In genomic region chr2:156777326-156778004, GRCm38 (mm10) we compare ENCODE assay signal across 9 mouse cellular contexts. TPM values are rescaled to one million over a fixed set of nuclear protein-coding genes. Genes with fewer than 3 reads are reported as not detected.
DNase-seq lines count a peak whose midpoint lies in the region; ATAC-seq and TF ChIP-seq lines count a peak whose summit lies in the region.
"Had no signal": no experiment of that assay in that cellular context is flagged by ENCODE, and none has a peak within 500 bp of the region (broad histone marks: within the 10 kb centered on the region; RNA-seq: fewer than 3 reads in every experiment).

No protein-coding gene starts in this region.

- 0 out of 2 replicates have a peak, but pooled peaks have one; percentile 12 for TF ChIP-seq CTCF in lung, embryonic 14.5 days (IDR thresholded peaks at IDR 0.05; ENCODE audit: low read depth)

- H3K4me1 ChIP-seq in lung, embryonic 14.5 days (ENCODE audit: insufficient read depth) = peaks cover 23% of the 10 kb centered on the region
- peaks cover 23% of the 10 kb centered on the region for H3K4me1 ChIP-seq in embryonic facial prominence, embryonic 14.5 days (ENCODE audit: control insufficient read depth, insufficient read depth, low read length)
- peaks cover 35% of the 10 kb centered on the region for H3K4me1 ChIP-seq in hindbrain, embryonic 13.5 days (replicated peaks)

- no peaks in the 10 kb centered on the region for H3K27me3 ChIP-seq in lung, embryonic 14.5 days (ENCODE audit: insufficient read depth, low read length)
- H3K27me3 ChIP-seq in embryonic facial prominence, embryonic 14.5 days (replicated peaks; ENCODE audit: control insufficient read depth, insufficient read depth, low read length) = no peaks in the 10 kb centered on the region
- H3K27me3 ChIP-seq in hindbrain, embryonic 13.5 days = peaks cover 17% of the 10 kb centered on the region

- DNase-seq in lung, embryonic 14.5 days = peak; percentile 31
- DNase-seq in lung, adult 18-20 months = no peak
- DNase-seq in embryonic facial prominence, embryonic 14.5 days (ENCODE audit: low spot score) = no peak
- peak; percentile 41 for DNase-seq in kidney, adult 18-20 months
- DNase-seq in left cerebral cortex, adult 9 months (ENCODE audit: low spot score in 2 of 2) = no peak
- no peak for DNase-seq in cerebellum, postnatal 14 days

- peak overlapping the region; percentile 30 for H3K4me3 ChIP-seq in lung, embryonic 14.5 days (ENCODE audit: low read depth, low read length)
- H3K4me3 ChIP-seq in embryonic facial prominence, embryonic 14.5 days (ENCODE audit: low read depth, low read length) = no peak overlapping the region
- no peak overlapping the region for H3K4me3 ChIP-seq in hindbrain, embryonic 13.5 days
- H3K4me3 ChIP-seq: limb, embryonic 12.5 days had no signal

- H3K9ac ChIP-seq in lung, embryonic 14.5 days = peak overlapping the region; percentile 48
- no peak overlapping the region for H3K9ac ChIP-seq in embryonic facial prominence, embryonic 14.5 days (ENCODE audit: low read depth, low read length)
- H3K9ac ChIP-seq in hindbrain, embryonic 13.5 days = no peak overlapping the region
- H3K9ac ChIP-seq: limb, embryonic 12.5 days had no signal

- H3K36me3 ChIP-seq in lung, embryonic 14.5 days (ENCODE audit: insufficient read depth) = peaks cover 8% of the 10 kb centered on the region; the same call in 1 of the 2 replicates
- H3K36me3 ChIP-seq in embryonic facial prominence, embryonic 14.5 days (ENCODE audit: control insufficient read depth, insufficient read depth, low read length) = 0 out of 2 replicates have a peak, but pooled peaks cover 2% of the 10 kb centered on the region
- H3K36me3 ChIP-seq in hindbrain, embryonic 13.5 days = no peaks in the 10 kb centered on the region
- H3K36me3 ChIP-seq: limb, embryonic 12.5 days had no signal

- 29% methylated on average over 7 of the region's 7 CpGs for WGBS in lung, embryonic 14.5 days
- 40% methylated on average over 7 of the region's 7 CpGs for WGBS in embryonic facial prominence, embryonic 14.5 days
- WGBS in hindbrain, embryonic 13.5 days = 59% methylated on average over 7 of the region's 7 CpGs

- peak overlapping the region; percentile 42; the same call in 1 of the 2 replicates for H3K27ac ChIP-seq in lung, embryonic 14.5 days (ENCODE audit: low read depth)
- no peak overlapping the region for H3K27ac ChIP-seq in embryonic facial prominence, embryonic 14.5 days (replicated peaks; ENCODE audit: low read depth, low read length)
- no peak overlapping the region for H3K27ac ChIP-seq in hindbrain, embryonic 13.5 days
- H3K27ac ChIP-seq: limb, embryonic 12.5 days had no signal

- no peak for ATAC-seq in lung, embryonic 14.5 days (ENCODE audit: insufficient read depth)
- ATAC-seq in embryonic facial prominence, embryonic 14.5 days (ENCODE audit: low read depth) = no peak
- peak; percentile 42; the same call in 1 of the 2 replicates for ATAC-seq in megakaryocyte-erythroid progenitor cell, adult 5-6 weeks (replicated peaks; ENCODE audit: low FRiP score, low TSS enrichment, poor library complexity, severe bottlenecking)
- no peak for ATAC-seq in hindbrain, embryonic 13.5 days (ENCODE audit: low FRiP score)

- H3K4me2 ChIP-seq in lung, embryonic 14.5 days = peak overlapping the region; percentile 54
- H3K4me2 ChIP-seq in embryonic facial prominence, embryonic 14.5 days (ENCODE audit: low read depth, low read length) = peak overlapping the region; percentile 10
- no peak overlapping the region for H3K4me2 ChIP-seq in hindbrain, embryonic 13.5 days
- H3K4me2 ChIP-seq: limb, embryonic 12.5 days had no signal

- no peaks in the 10 kb centered on the region for H3K9me3 ChIP-seq in lung, embryonic 14.5 days (ENCODE audit: low read depth, low read length)
- H3K9me3 ChIP-seq in embryonic facial prominence, embryonic 14.5 days (ENCODE audit: control insufficient read depth, low read length) = no peaks in the 10 kb centered on the region
- no peaks in the 10 kb centered on the region for H3K9me3 ChIP-seq in hindbrain, embryonic 13.5 days
- H3K9me3 ChIP-seq: limb, embryonic 12.5 days had no signal

RNA-seq across cellular contexts. Expression of gene Myl9, which starts 2.2 kb away (rescaled TPM):
- polyA plus RNA-seq in lung, embryonic 14.5 days (2014; fragmentation: Nextera tagmentation; extraction: Ambion mirVana) = 397 and 446 TPM in 2 replicates
- polyA plus RNA-seq in embryonic facial prominence, embryonic 14.5 days (2014; fragmentation: Nextera tagmentation; extraction: Ambion mirVana) = 285 and 310 TPM in 2 replicates
- total RNA-seq in megakaryocyte-erythroid progenitor cell, adult 5-6 weeks (2014; fragmentation: Nextera tagmentation) = not detected in 2 replicates
- not detected in 2 replicates for total RNA-seq in megakaryocyte-erythroid progenitor cell, adult 5-6 weeks (2017)
- polyA plus RNA-seq in hindbrain, embryonic 13.5 days (2015; fragmentation: Nextera tagmentation; extraction: Ambion mirVana) = 39.1 and 53.3 TPM in 2 replicates

Comparison
In these comparisons a context has a peak if more than half of its experiments do, and no peak if none do; other contexts are left out.
1. DNase-seq: peak in lung, embryonic 14.5 days (single experiment) and kidney, adult 18-20 months (single experiment); none in lung, adult 18-20 months (0 of 2), embryonic facial prominence, embryonic 14.5 days (single experiment), left cerebral cortex, adult 9 months (0 of 2) and cerebellum, postnatal 14 days (0 of 2).